Mouse (Mus musculus): ENCODE measurements around the gene Sec1.

Gene Sec1

DNA sequence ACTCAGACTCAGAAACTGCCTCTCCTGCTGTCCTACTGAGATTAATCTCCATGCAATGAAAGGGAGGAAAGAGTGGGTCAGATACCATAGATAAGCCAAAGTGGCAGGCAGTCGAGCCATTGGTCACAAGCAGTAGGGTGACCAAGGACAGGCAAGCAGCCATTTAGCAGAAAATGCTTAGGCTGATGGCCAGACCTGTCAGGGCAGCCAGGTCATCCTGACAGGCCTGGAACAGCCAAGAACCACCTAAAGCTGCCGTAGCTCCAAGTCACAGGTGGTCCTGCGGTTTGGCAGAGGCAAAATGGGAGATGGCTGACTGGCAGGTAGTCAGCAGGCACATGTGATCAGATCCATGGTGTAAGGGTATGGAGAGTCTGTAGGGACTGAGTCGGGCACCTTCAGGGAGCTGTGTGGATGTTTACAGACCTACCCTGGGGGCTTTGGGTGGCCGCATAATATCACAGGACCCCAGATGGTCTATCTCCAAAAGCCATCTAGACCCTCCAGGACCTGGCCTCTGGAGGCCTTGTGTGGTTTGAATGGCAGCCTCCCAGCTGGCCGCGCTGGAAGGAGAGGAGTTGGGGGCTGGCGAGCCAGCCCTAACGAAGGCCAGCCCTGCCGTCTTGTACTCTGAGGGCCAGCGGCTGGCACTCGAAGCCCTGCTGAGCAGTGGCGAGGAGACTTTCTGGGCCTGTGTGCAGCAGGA is 27.6 kb upstream of the Sec1 start:
- ChIA-PET CTCF (interaction anchor here (0.7 to 3.4 kb wide), 16 partner anchors 8 to 270 kb away, joined by 3 to 19 read pairs (median 5); partner anchors contain the start of genes Cyth2 (in 1 of the 4) and Ntn5 (in 1 of the 4)), POLR2A (interaction anchor here (0.5 to 18.3 kb wide), 64 partner anchors 7 to 379 kb away, joined by 3 to 640 read pairs (median 4); partner anchors contain the start of genes Dbp (in 4 of the 4), Car11 (in 2 of the 4), Cyth2 (in 2 of the 4) and Kdelr1 (in 2 of the 4))

DNA sequence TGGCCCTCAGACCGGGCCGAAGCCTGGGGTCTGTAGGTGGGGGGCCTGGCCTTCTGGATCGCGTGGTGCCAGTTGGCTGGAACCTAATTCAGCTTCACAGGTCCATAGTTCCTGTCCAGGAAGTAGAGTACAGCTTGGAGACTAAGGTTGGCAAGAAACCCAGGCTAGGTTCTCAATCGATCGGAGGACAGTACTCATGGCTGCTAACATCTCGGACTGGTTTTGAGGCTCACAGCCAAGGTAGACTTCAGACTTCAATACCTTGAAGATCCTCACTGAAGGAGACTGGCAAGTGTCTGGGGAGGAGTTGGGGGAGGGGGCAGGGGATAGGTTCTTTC is 27.0 kb upstream of the Sec1 start:
- POLR2A ChIA-PET = interaction anchor here (0.5 to 18.3 kb wide), 77 partner anchors 8 to 437 kb away, joined by 3 to 640 read pairs (median 4); partner anchors contain the start of genes Dbp (in 4 of the 4), Car11 (in 2 of the 4), Cyth2 (in 2 of the 4) and Ftl1 (in 2 of the 4)
- CTCF ChIA-PET = interaction anchor here (0.6 to 3.4 kb wide), 26 partner anchors 8 to 380 kb away, joined by 3 to 19 read pairs (median 4); partner anchors contain the start of genes Cyth2 (in 1 of the 4) and Ntn5 (in 1 of the 4)

DNA sequence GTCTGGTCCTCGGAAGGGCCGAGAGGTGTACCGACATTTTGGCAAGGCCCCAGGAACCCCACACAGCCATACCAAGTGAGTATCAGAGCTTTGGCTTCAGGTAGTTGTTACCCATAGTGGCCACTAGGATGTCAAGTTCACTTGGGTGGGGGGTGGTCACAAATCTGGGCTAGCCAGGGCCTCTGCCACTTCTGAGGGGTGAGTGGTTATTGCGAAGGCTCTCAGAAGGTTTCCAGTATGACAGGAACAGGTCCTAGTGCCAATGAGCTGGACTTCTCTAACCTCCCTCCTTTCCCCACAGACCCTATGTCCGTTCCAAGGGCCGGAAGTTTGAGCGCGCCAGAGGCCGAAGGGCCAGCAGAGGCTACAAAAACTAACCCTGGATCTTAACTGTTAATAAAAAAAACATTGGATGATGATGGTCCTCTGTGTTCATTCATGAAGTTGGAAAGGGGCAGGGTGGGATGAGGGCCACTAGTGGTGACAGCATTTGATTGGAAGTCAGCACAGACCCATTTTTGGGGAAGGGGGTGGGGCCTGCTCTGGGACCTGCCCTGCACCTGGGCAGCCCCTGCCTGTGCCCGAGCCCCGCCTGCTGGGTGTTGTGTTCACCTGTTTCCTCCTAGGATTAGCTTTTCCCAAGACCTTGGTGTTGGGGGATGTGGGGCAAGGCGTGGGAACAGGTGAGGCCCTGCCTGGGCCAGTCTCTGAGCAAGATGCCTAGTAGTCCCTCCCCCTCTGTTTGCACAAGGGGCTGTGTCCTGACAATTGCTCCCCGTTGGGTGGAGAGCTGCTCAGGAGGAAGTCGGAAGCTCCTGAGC is 26.4 kb upstream of the Sec1 start, which contains the start of gene Fam83e:
TSS of gene Fam83e (plus strand) at position 800 of the 821 bp plus-strand sequence.
- CTCF ChIA-PET = interaction anchor here (0.6 to 3.4 kb wide), 38 partner anchors 9 to 380 kb away, joined by 3 to 19 read pairs (median 4); partner anchors contain the start of genes Cyth2 (in 1 of the 4), Kdelr1 (in 1 of the 4) and Ntn5 (in 1 of the 4)
- POLR2A ChIA-PET = interaction anchor here (0.5 to 18.3 kb wide), 109 partner anchors 8 to 659 kb away, joined by 3 to 640 read pairs (median 4); partner anchors contain the start of genes Dbp (in 4 of the 4), Cyth2 (in 3 of the 4), Ftl1 (in 3 of the 4) and Kdelr1 (in 3 of the 4)

DNA sequence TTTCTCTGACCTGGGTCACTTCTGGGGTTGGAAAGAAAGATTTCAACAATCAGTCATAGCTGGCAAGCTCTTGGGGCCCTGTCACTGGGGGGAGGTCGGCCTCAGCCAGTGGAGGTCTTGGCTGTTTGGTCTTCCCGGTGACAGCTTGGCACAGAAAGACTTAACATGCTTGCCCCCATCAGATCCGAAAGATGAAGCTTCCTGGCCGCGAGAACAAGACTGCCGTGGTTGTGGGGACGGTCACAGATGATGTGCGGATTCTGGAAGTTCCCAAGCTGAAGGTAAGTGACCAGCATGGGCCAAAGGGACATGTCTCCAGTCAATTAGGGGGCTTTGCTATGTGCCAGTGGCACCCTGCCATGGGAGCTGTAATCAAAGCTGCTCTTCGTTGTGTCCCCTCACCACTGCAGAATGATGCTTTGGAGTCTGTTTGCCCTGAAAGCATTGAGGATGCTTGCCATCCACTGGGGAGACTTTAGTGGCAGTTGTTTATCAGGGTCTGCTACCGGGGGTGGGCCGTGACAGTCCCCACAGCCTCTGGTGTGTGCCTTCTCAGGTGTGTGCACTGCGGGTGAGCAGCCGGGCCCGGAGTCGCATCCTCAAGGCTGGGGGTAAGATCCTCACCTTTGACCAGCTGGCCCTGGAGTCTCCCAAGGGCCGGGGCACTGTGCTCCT is 25.7 kb upstream of the Sec1 start:
- CTCF ChIA-PET = interaction anchor here (0.6 to 3.4 kb wide), 25 partner anchors 9 to 203 kb away, joined by 3 to 19 read pairs (median 5); partner anchors contain the start of genes Cyth2 (in 1 of the 4), Kdelr1 (in 1 of the 4) and Ntn5 (in 1 of the 4)
- POLR2A ChIA-PET = interaction anchor here (0.6 to 18.3 kb wide), 81 partner anchors 8 to 658 kb away, joined by 3 to 640 read pairs (median 5); partner anchors contain the start of genes Dbp (in 4 of the 4), Cyth2 (in 3 of the 4), Ftl1 (in 3 of the 4) and Kdelr1 (in 3 of the 4)

DNA sequence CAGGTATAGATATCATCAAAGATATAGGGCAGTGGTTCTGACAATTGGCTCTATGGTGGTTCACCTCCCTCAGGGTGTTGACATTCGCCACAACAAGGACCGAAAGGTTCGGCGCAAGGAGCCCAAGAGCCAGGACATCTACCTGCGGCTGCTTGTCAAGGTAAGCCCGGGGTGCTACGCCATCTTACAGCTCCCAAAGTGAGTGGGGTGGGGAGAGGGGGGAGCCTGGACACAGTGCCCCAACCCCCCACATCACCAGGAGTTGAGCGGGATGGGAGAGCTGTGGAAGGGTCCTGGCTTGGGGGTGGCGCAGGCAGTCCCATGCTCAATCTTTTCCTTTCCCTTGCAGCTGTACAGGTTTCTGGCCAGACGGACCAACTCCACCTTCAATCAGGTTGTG is 25.0 kb upstream of the Sec1 start:
- POLR2A ChIA-PET = interaction anchor here (0.7 to 18.3 kb wide), 91 partner anchors 9 to 323 kb away, joined by 3 to 640 read pairs (median 8); partner anchors contain the start of genes Dbp (in 4 of the 4), Cyth2 (in 3 of the 4), Ntn5 (in 3 of the 4) and Car11 (in 2 of the 4)
- CTCF ChIA-PET = interaction anchor here in 2 of 4 experiments (1.1 to 3.4 kb wide), 5 partner anchors 10 to 68 kb away, joined by 3 to 19 read pairs (median 6); no protein-coding TSS in a partner anchor

DNA sequence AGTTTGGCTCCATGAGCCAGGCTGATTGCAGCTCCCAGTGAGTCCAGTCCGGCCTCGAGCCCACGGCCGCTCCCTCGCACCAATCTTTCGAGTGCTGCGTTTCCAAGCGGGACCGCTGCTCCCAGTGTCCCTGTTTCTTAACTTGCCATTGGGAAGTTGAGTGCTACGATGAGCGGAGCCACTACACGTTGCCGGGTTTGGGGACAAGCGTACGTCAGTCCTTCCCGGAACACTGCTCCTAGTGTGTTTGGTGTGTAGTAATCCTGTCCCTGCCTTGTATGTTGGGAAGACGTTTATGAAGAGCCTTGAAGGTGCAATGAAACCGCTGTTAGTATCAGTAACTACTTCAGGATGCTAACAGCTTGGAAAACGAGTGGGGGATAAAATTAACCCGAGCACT is 24.1 kb upstream of the Sec1 start:
- CTCF ChIA-PET = interaction anchor here in 3 of 4 experiments (0.6 to 3.4 kb wide), 9 partner anchors 9 to 262 kb away, joined by 3 to 19 read pairs (median 4); partner anchors contain the start of gene Ntn5 (in 1 of the 3)
- POLR2A ChIA-PET = interaction anchor here (0.6 to 18.3 kb wide), 165 partner anchors 9 to 1285 kb away, joined by 3 to 640 read pairs (median 6); partner anchors contain the start of genes Cyth2 (in 4 of the 4), Dbp (in 4 of the 4), Ccdc114 (in 3 of the 4) and Ftl1 (in 3 of the 4)

DNA sequence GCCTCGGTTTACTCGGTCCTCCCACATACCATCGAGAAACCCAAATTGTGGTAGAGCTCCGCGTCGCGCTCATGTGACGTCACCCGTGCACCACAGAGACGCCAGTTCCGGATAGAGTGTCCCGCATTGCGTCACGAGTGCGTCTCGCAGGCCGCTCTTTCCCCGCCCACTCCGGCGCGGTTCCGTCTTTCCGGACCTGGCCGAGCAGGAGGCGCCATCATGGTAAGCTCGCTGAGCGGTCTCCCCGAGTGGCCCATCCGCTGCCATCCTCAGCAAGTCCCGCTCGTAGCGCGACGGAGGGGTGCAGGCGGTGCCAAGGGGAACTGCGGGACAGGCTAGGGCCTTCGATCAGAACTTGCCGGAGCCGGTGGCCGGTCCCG is 23.7 kb upstream of the Sec1 start, which contains the start of gene Sphk2:
TSS of gene Sphk2 (minus strand) at position 85 of the 380 bp plus-strand sequence.
- CTCF ChIA-PET = interaction anchor here in 3 of 4 experiments (0.6 to 2.0 kb wide), 9 partner anchors 9 to 261 kb away, joined by 3 to 10 read pairs (median 4); partner anchors contain the start of gene Ntn5 (in 1 of the 3)
- POLR2A ChIA-PET = interaction anchor here (0.5 to 18.3 kb wide), 198 partner anchors 9 to 1284 kb away, joined by 3 to 640 read pairs (median 5); partner anchors contain the start of genes Cyth2 (in 4 of the 4), Dbp (in 4 of the 4), Ccdc114 (in 3 of the 4) and Ftl1 (in 3 of the 4)

DNA sequence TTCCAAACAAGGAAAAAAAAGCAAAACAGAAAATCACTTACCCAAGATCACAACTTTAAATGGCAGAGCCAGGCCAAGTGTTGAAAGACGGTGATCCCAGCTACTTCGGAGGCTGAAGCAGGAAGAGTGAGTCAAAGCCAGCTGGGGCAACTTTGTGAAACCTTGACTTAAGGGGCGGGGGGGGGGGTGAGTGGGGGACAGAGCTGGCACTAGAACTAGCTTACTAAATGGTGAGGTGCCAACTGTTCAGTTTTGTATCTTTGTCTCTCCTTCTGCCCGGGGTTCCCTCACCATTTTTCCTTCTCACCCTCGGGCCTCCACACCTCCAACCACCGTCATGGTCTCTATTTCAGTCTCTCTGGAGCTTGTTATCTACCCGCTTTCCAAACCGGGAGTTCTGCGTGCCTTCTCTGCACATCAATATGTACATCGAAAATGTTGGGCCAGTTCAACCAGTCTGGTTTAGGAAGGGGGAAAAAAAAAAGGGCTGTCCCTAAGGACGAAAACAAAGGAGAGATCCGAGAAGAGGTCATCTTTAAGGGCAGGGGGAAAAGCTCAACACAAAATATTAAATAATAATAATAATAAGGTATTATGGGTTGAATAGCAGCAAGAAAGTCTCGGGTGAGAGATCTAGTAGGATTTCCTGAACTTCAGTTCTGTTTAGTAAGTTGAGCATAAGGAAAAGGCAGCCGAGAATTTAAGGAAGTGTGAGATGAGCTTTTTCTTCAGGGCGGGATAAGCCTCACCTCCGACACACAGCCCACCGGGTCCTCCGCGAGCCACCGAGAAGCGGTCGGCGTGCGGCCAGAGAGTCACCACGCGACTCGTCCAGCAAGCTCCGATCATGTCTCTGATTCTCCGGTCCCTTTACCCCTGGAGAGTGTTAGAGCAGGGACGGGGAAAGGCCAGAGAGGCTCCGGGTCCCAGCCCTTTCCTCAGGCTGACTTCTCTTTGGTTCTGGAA is 23.0 kb upstream of the Sec1 start:
- POLR2A ChIA-PET = interaction anchor here (0.5 to 18.3 kb wide), 195 partner anchors 10 to 1284 kb away, joined by 3 to 640 read pairs (median 5); partner anchors contain the start of genes Cyth2 (in 4 of the 4), Dbp (in 4 of the 4), Ccdc114 (in 3 of the 4) and Ftl1 (in 3 of the 4)
- CTCF ChIA-PET = interaction anchor here in 3 of 4 experiments (0.6 to 2.0 kb wide), 11 partner anchors 9 to 1203 kb away, joined by 3 to 10 read pairs (median 4); partner anchors contain the start of genes Lmtk3 (in 1 of the 3) and Ntn5 (in 1 of the 3)

DNA sequence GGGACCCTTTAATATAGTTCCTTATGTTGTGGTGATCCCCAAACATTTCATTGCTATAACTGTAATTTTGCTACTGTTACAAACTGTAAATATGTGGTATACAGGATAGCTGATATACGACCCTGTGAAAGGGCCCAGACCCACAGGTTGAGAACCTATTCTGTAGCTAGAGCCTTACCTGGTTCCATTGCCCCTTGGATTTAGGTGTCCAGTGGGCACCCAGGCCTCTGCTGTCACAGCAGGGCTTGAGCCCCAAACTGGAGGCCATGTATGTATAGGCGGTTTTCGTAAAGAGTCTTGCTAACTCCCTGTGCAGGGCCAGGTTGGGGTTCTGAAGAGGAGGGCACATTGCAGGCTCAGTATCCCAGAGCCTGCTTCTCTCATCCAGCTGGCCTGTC is 22.3 kb upstream of the Sec1 start:
- CTCF ChIA-PET = interaction anchor here in 3 of 4 experiments (0.5 to 1.7 kb wide), 6 partner anchors 33 to 1204 kb away, joined by 3 to 7 read pairs (median 4); partner anchors contain the start of genes Lmtk3 (in 1 of the 3) and Ntn5 (in 1 of the 3)
- POLR2A ChIA-PET = interaction anchor here (0.5 to 18.3 kb wide), 34 partner anchors 9 to 411 kb away, joined by 3 to 640 read pairs (median 10); partner anchors contain the start of genes Dbp (in 4 of the 4), Ftl1 (in 3 of the 4), Car11 (in 2 of the 4) and Cyth2 (in 2 of the 4)

DNA sequence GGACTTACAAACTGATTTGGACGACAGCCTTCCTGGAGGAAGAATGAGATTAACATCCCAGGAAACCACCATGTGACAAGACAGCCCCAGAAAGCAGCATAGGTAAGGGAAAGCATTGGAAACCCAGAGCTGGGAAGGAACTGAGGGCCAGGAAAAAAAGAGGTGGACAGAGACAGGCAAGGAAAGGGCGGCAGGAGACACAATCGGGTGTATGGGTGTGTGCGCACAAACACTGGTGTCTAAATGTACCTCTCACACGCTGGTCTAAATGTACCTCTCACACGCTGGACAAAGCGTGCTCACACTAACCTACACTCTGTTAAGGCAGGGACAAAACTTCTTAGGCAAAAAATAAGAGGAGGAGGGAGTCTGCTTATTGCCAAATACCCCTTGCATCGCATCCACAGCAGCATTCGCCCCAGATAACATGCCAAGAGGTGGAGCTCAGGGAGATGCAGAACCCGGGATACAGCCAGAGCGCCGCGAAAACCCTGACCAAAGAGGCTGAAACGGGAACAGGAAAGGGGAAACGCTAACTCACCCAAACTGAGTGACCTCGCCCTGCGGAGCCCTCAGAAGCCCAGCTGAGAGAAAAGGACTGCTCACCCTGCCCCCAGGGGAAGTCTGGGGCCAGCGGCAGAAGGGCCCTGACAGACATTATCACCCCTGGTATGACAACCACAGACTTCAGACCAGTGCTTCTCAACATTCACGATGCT is 21.7 kb upstream of the Sec1 start:
- POLR2A ChIA-PET = interaction anchor here (0.7 to 18.3 kb wide), 49 partner anchors 8 to 731 kb away, joined by 3 to 640 read pairs (median 4); partner anchors contain the start of genes Dbp (in 4 of the 4), Ftl1 (in 3 of the 4), Spaca4 (in 3 of the 4) and Car11 (in 2 of the 4)

DNA sequence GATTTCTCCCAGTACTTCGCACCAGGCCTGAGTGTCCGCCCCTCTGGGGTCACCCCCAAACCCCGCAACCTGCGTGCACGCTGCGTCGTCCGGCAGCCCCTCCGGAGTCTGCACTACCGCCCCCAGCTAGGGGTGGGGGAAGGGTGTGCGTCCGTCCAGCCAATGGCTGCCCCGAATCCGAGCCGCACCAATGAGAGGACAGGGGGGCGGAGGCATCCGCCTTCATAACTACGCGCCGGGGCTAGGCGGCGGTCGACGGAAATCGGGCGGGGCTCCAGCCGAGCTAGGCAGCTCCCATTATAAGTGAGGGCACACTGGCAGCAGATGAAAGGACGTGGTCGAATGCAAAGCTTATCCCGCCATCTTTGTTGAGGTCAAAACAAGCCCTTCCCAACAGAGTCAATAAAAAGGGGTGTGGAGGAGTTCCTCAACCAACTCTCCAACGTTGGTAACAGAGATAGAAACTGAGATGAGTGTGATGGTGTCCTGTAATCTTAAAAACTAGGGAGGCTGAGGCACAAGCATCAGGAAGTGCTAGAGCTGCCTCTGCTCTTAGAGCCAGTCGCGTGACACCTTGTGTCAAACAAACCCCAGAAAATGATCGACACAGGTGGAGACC is 21.0 kb upstream of the Sec1 start, which contains the start of gene Rpl18:
TSS of gene Rpl18 (plus strand) at position 368 of the 619 bp plus-strand sequence.
- POLR2A ChIA-PET = interaction anchor here (0.7 to 18.3 kb wide), 67 partner anchors 9 to 865 kb away, joined by 3 to 640 read pairs (median 3); partner anchors contain the start of genes Dbp (in 4 of the 4), Ftl1 (in 3 of the 4), Plekha4 (in 3 of the 4) and Ppp1r15a (in 3 of the 4)
- CTCF ChIA-PET = interaction anchor here in 2 of 4 experiments (0.6 to 1.1 kb wide), 8 partner anchors 16 to 480 kb away, joined by 3 to 11 read pairs (median 3); no protein-coding TSS in a partner anchor

More for the DNA sequence above, 21.7 kb upstream of the Sec1 start:
- CTCF ChIA-PET = interaction anchor here in 3 of 4 experiments (0.5 to 1.1 kb wide), 6 partner anchors 15 to 1066 kb away, joined by 3 to 6 read pairs (median 4); no protein-coding TSS in a partner anchor

DNA sequence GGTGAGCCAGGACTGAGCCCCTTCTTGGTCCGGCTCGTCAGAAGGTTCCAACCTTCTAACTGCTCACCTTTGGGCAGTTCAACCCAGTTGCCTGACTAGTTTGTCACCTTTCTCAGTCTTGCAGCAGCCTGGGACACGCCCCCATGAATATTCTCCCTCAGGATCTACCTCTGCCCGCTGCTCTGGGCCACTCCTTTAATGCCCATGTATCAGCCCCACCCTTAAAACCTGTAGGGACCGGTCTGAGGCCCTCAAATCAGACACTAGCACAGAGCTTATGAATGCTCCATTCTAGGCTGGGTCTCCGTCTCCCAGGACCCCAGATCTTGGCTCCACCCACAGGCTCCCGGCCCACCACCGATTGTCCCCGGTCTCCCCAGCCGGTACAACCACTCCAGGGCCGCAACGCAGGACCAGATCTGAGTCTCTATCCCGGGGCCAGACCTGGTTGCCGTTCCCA is 20.5 kb upstream of the Sec1 start:
- ChIA-PET CTCF (interaction anchor here in 2 of 4 experiments (0.5 to 1.1 kb wide), 7 partner anchors 27 to 480 kb away, joined by 3 to 11 read pairs (median 4); no protein-coding TSS in a partner anchor), POLR2A (interaction anchor here (0.7 to 18.3 kb wide), 63 partner anchors 10 to 865 kb away, joined by 3 to 640 read pairs (median 4); partner anchors contain the start of genes Dbp (in 4 of the 4), Ftl1 (in 3 of the 4), Plekha4 (in 3 of the 4) and Ppp1r15a (in 3 of the 4))

DNA sequence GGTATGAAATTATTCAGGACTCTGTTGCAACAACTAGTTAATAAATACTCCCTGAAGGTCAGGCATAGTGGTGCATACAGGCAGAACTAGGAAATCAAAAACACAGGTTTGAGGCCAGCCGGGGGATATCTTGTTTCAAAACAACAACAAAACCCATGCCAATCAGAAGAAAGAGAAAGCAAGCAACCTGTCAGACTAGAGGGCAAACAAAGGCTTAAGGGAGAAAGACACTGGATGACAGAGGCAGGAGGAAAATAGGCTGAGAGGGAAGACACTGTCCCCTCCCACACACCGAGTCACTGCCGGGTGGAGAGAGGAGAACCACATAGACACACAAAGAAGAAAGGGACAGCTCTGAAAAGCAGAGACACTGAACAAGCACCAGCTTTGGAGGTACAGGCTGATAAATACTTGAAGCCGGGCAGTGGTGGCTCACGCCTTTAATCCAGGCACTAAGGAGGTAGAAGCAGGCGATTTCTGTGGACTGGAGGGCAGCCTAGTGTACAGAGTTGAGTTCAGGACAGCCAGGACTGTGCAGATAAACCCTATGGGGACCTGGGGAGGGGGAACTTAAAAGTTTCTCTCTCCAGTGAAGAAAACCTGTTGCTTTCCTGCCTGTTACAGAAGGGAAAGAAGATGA is 19.8 kb upstream of the Sec1 start:
- ChIA-PET POLR2A (interaction anchor here in 2 of 4 experiments (1.0 to 18.3 kb wide), 9 partner anchors 10 to 347 kb away, joined by 3 to 640 read pairs (median 9); partner anchors contain the start of genes Car11 (in 2 of the 2), Dbp (in 2 of the 2), Ftl1 (in 1 of the 2) and Ppfia3 (in 1 of the 2)), CTCF (interaction anchor here in 1 of 4 experiments (0.5 kb wide), 1 partner anchor 134 kb away, joined by 4 read pairs; no protein-coding TSS in a partner anchor)

All from embryonic stem cell, embryonic (primary cell).